Mouse (Mus musculus): ENCODE results near the gene Runx2. TPM values are rescaled to one million over a fixed set of nuclear protein-coding genes. Genes with fewer than 3 reads are reported as not detected.
A peak's percentile ranks its signal among the peaks of the same experiment; 100 is the strongest.

The Runx2 gene
- polyA plus RNA-seq (2012; ENCODE audit: insufficient read depth, insufficient read length, missing spikeins) = not detected in 2 replicates

DNA sequence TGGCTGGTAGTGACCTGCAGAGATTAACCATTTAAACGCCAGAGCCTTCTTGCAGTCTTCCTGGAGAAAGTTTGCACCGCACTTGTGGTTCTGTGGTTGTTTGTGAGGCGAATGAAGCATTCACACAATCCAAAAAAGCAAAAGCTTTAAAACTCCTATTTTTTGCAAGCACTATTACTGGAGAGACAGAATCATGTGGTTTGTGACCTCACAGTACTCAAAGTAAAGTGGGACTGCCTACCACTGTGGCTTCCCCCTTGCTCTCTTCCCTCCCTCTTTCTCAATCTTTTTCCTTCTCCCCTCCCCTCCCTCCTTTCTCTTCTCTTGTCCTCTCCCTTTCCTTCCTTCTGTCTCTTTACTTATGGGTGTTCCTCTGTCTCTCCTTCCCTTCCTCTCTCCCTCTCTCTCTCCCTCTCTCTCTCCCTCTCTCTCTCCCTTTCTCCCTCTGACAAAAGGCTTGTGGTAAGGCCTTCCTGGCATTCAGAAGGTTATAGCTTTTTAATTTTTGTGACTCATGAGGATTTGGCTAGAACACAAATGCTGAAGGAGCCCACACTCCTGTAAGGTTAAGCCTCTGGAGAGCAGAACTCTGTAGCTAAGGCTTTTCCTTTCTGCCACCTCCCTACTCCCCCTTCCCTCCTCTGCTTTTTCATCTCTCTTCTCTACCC, at the start of gene Runx2:
Runx2 (minus strand) TSS at position 290 of the 668 bp plus-strand sequence.
- Histone ChIP-seq H3K4me1 (ENCODE audit: control insufficient read depth, insufficient read depth, insufficient read length, low read length) (no peaks in the 10 kb centered on the region), H3K27ac (replicated peaks; ENCODE audit: low read depth, low read length) (no peak within 1 kb of the TSS), H3K4me3 (ENCODE audit: insufficient read depth, low read depth, low read length) (no peak within 1 kb of the TSS)

DNA sequence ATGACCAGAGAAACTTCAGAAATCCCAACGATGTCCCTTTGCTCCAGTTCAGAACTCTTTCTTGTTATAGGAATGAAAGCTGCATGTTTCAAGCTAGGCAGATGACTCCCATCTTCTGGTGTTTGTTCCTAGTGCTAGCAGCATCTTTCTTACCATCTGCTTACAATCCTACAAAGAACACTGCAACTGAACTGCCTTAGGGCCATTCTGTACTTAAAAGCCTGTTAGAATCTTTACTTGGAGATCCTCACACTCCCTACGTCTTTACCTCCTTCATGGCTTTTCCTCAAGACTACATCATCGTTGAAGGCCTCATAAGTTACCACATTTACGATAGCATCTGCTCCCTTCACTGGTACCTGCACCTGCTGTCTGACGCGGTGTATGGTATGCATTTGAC, 48.6 kb upstream of the Runx2 start:
- H3K27ac ChIP-seq (replicated peaks; ENCODE audit: low read depth, low read length) = no peak overlapping the region
- H3K4me1 ChIP-seq (ENCODE audit: control insufficient read depth, insufficient read depth, insufficient read length, low read length) = no peaks in the 10 kb centered on the region
- H3K4me3 ChIP-seq (ENCODE audit: insufficient read depth, low read depth, low read length) = no peak overlapping the region

DNA sequence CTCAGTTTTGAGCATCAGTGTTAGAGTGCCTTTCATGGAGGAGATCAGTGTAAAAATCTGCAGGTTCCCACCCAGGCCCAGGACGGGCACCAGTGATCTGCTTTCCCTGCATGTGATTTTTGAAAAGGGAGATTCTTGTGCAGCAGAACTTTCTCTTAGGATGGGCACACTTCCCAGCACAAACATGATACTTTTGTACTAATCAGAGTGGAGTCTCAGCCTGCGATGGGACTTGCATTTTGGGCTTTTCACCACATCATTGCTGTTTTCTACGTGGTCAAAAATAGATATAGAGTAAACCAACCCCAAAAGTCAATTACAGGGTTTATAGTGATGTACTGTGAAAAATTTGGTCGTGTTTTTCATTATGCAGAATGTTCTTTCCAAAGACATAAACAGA, 27.6 kb upstream of the Runx2 start:
- H3K4me3 ChIP-seq (ENCODE audit: insufficient read depth, low read depth, low read length) = no peak overlapping the region
- no peaks in the 10 kb centered on the region for H3K4me1 ChIP-seq (ENCODE audit: control insufficient read depth, insufficient read depth, insufficient read length, low read length)
- no peak overlapping the region for H3K27ac ChIP-seq (replicated peaks; ENCODE audit: low read depth, low read length)

DNA sequence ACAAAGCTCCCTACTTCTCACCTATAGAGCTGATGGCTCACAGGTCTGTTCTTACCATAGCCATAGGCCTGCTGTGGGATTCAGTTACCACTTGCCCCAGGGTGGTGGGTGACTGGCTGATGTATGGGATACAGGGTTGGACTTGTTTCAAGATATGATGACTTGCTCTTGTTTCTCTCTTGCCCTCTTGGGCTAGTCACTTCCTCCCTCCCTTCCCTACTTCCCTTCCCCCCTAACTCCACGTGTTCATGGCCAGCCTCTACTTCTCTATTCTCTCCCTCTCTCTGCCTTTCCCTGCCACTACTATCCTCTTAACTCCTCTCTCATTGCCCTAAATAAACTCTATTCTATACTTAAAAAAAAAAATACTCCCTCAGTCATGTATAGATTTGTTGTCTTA, 16.6 kb upstream of the Runx2 start:
- H3K4me1 ChIP-seq (ENCODE audit: control insufficient read depth, insufficient read depth, insufficient read length, low read length) = no peaks in the 10 kb centered on the region
- H3K27ac ChIP-seq (replicated peaks; ENCODE audit: low read depth, low read length) = no peak overlapping the region

DNA sequence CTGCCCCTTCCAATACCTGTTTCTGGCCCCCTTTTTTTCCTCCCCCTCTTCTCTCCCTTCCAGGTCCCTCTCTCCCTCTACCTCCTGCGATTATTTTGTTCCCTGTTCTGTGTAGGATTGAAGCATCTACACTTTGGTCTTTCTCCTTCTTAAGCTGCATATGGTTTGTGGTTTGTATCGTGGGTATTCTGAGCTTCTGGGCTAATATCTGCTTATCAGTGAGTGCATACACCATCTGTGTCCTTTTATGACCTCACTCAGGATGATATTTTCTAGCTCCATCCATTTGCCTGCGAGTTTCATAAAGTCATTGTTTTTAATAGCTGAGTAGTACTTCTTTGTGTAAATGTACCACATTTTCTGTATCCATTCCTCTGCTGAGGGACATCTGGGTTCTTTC, 15.0 kb upstream of the Runx2 start:
- Histone ChIP-seq H3K4me1 (ENCODE audit: control insufficient read depth, insufficient read depth, insufficient read length, low read length) (no peaks in the 10 kb centered on the region), H3K27ac (replicated peaks; ENCODE audit: low read depth, low read length) (no peak overlapping the region), H3K4me3 (ENCODE audit: insufficient read depth, low read depth, low read length) (no peak overlapping the region)

More for the DNA sequence above, 16.6 kb upstream of the Runx2 start:
- H3K4me3 ChIP-seq (ENCODE audit: insufficient read depth, low read depth, low read length) = no peak overlapping the region

DNA sequence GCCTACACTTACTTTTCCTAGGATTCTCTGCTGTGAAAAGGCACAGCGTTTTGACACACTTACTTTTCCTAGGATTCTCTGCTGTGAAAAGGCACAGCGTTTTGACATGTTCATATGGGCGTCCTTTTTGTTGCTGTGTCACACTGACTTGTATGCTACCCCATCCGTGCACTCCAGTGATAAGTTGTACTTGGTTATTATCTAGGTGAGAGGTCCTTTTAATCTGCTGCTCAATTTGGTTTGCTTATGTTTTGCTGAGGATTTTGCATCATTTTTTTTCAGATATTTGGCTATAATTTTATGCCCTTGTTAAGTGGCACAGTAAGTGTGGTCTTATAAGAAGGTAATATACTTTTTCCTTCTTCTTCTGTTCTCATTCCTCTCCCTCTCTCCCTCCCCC, 13.4 kb upstream of the Runx2 start:
- Histone ChIP-seq H3K4me3 (ENCODE audit: insufficient read depth, low read depth, low read length) (no peak overlapping the region), H3K4me1 (ENCODE audit: control insufficient read depth, insufficient read depth, insufficient read length, low read length) (no peaks in the 10 kb centered on the region)

DNA sequence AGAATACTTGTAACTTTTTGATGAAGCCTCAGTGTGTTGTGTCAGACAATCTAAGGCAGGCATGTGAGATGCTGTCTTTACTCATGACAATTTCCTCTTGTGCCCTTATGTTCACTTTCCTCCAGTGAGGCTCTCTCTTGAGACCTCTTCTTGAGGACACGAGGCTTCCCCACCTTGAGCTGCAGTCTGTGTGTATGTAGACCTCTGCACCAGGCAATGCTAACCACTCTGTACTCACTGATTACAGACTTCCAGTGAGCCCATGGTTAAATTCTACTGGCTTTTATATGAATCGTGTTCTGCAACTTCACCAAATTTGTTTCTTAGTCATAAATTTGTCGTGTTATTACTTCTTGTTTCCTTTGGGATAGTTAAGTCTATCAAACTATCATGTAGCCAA, 12.5 kb upstream of the Runx2 start:
- Histone ChIP-seq H3K4me1 (ENCODE audit: control insufficient read depth, insufficient read depth, insufficient read length, low read length) (no peaks in the 10 kb centered on the region), H3K27ac (replicated peaks; ENCODE audit: low read depth, low read length) (no peak overlapping the region), H3K4me3 (ENCODE audit: insufficient read depth, low read depth, low read length) (no peak overlapping the region)

More for the DNA sequence above, 13.4 kb upstream of the Runx2 start:
- H3K27ac ChIP-seq (replicated peaks; ENCODE audit: low read depth, low read length) = no peak overlapping the region

DNA sequence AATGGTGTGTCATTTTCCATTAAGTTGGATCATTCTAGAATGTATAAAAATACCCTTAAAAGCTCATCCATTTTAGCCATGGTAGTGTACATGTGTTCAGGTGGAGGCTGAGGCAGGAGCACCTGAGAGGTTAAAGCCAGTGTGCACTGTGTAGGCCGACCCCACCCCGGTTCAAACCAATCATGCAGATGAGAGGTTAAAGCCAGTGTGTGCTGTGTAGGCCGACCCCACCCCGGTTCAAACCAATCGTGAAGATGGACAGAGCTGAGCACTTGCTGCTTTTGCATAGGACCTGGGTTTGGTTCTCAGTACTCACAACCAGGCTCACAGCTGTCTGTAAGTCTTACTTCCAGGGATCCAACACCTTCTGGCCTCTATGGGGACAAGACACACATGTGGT, 7.3 kb upstream of the Runx2 start:
- Histone ChIP-seq H3K4me1 (ENCODE audit: control insufficient read depth, insufficient read depth, insufficient read length, low read length) (no peaks in the 10 kb centered on the region), H3K27ac (replicated peaks; ENCODE audit: low read depth, low read length) (no peak overlapping the region), H3K4me3 (ENCODE audit: insufficient read depth, low read depth, low read length) (no peak overlapping the region)

DNA sequence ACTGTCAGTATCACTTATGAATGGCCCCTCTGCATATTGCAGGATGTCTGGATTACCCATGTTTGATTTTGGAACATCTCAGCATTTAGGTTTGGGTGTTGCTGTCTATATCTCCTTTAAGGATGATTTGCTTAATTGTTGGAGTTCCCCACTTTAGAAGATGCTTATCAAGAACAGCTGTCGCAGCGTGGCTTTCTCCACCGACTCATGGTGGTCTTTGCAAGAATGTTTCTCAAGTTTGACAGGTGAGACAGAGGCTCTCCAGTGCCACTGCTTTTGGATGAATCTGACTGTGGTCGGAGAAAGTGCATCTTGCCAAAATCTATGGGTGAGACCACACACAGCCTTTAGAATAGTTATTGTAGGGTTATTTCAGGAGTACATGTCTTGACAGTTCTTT, 5.2 kb upstream of the Runx2 start:
- no peaks in the 10 kb centered on the region for H3K4me1 ChIP-seq (ENCODE audit: control insufficient read depth, insufficient read depth, insufficient read length, low read length)
- H3K4me3 ChIP-seq (ENCODE audit: insufficient read depth, low read depth, low read length) = no peak overlapping the region
- no peak overlapping the region for H3K27ac ChIP-seq (replicated peaks; ENCODE audit: low read depth, low read length)

DNA sequence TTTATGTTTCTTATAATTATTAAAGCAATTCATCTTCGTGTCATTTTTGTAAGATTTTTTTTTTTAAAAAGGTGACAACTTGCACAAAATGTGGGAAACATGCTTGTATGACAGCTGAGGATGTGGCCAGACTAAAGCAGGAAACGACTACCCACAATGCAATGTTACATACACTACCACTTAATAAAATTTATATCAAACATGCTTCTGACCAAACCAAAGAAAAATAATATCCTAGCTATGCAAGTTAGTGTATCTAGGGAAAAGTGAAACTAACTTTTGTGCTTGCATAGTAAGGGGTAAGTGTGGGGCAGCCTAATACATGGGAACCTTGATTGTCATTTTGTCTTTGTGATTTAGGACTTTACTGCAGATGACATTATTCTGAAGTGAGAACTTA, 4.2 kb upstream of the Runx2 start:
- no peak overlapping the region for H3K27ac ChIP-seq (replicated peaks; ENCODE audit: low read depth, low read length)
- H3K4me3 ChIP-seq (ENCODE audit: insufficient read depth, low read depth, low read length) = no peak overlapping the region
- H3K4me1 ChIP-seq (ENCODE audit: control insufficient read depth, insufficient read depth, insufficient read length, low read length) = no peaks in the 10 kb centered on the region

DNA sequence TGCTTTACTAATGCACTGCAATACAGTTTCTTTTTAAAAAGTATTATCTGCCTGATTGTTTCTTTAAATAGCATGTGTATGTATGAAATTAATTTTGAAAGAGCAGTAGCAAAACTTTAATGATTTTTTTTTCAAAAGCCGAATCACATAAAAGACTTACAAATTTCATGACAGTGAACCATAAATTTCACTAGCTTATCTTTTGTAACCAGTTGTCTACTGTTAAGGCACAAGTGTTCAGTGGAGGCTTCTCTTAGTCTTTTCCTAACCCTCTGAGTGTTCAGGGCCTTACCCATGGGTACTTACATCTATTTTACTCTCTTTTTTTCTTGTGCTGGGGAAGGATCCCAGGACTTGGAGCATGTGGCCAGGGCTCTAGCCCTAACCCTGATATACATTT, 7.6 kb downstream of the Runx2 start:
- H3K27ac ChIP-seq (replicated peaks; ENCODE audit: low read depth, low read length) = no peak overlapping the region
- no peak overlapping the region for H3K4me3 ChIP-seq (ENCODE audit: insufficient read depth, low read depth, low read length)
- no peaks in the 10 kb centered on the region for H3K4me1 ChIP-seq (ENCODE audit: control insufficient read depth, insufficient read depth, insufficient read length, low read length)

DNA sequence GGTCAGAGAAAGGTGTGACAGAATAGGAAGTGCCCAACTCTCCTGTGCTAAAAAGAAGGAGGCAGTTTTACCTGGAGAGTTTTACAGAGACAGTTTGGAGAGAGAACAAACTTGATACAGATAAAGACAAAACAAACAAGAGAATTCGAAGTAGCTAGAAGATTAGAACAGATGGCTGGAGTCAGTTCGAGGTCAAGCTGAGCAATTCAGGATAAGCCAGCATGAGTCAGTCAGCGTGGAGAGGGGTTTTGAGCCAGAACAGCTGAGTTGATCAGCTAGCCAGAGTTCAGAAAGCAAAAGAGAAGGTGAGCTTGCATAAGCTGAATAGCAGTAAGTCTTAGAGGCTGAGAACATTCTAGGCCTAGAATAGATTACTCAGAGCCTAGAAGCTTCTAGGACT, 17.3 kb downstream of the Runx2 start:
- H3K27ac ChIP-seq (replicated peaks; ENCODE audit: low read depth, low read length) = no peak overlapping the region
- no peak overlapping the region for H3K4me3 ChIP-seq (ENCODE audit: insufficient read depth, low read depth, low read length)

DNA sequence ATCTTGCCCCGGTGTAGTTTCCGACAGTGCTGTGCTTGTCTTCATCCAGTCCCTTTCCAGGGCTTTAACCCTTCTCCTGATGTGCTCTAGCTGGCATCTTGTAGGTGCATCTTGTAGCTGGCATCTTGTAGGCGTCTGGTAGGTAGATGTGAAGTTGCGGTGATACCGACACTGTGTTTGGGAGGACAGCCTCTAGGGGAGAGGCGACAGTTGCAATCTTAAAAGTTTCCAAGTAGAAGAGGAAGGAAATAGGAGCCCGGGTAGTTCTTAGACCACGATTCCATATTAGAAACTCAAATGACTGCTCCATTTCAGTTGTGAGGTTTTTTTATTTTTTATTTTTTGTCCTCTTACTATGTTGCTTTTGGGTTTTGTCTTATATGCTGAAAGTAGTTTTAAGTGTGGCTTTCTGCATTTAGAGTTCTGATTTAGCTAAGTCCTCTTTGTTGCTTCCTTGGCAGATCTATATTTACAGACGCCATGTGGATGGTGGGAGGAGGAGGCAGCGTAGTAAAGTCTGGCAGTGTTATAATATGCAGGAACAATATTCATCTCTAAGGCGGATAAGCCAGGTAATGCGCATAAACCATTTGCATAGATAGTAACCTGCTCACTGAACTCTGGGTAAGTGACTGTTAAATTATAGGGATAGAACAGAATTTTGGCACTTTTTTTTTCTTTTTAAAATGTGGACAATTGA, 22.2 kb downstream of the Runx2 start:
- no peaks in the 10 kb centered on the region for H3K4me1 ChIP-seq (ENCODE audit: control insufficient read depth, insufficient read depth, insufficient read length, low read length)
- H3K27ac ChIP-seq (replicated peaks; ENCODE audit: low read depth, low read length) = no peak overlapping the region
- no peak overlapping the region for H3K4me3 ChIP-seq (ENCODE audit: insufficient read depth, low read depth, low read length)

More for the DNA sequence above, 17.3 kb downstream of the Runx2 start:
- no peaks in the 10 kb centered on the region for H3K4me1 ChIP-seq (ENCODE audit: control insufficient read depth, insufficient read depth, insufficient read length, low read length)

DNA sequence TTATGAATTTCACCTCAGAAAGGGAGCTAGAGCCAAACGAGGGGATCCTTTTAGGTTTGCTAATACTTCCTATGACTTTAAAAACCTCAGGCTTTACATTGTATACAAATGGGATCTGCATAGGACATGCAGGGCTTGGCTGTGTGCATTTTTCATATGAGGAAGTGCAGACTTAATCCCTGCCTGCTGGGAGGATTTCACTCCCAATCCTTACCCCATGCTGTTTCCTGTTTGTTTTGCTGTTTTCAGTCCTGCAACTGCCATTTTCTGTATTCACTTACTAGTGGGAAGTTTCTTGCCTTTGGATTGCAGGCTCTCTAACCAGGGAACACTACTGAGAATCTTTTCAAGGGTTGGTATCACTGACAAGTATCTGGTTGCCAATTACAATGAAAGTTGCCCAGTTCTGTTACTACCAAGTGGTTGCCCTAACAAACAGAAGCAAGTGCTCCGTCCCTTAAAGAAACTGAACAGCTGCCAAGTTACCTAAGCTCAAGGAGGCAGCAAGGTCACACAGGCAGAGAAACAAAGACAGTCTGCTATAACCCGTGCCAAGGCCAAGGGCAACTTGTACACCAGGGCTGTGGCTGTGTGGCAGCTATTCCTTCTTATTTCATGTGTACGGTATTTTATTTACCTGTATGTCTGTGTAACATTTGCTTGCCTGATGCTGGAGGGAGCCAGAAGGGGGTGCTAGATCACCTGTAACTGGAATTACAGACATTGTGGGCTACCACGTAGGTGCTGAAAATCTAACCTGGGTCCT, 25.4 kb downstream of the Runx2 start:
- H3K27ac ChIP-seq (replicated peaks; ENCODE audit: low read depth, low read length) = 0 out of 2 replicates have a peak overlapping the region, but pooled peaks have one; percentile 4
- peaks cover 4% of the 10 kb centered on the region; the same call in 1 of the 2 replicates for H3K4me1 ChIP-seq (ENCODE audit: control insufficient read depth, insufficient read depth, insufficient read length, low read length)
- H3K4me3 ChIP-seq (ENCODE audit: insufficient read depth, low read depth, low read length) = no peak overlapping the region

DNA sequence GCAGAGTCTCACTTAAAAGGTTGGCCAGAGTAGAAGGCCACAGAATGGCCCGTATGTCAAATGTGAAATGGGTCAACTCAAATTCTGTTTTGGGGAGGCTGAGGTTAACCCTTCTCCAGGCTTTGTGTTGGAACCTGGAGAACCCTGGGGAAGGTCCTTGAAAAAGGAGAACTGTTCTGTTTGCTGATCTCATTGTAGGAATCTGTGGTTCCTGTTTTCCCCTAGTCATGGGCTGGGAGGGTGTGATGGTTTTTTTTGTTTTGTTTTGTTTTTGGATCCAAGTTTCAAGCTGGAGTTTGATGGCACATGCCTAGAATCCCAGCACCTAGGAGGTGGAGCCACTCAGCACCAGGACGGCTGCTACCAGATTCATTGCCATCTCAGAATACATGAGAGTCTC, 31.5 kb downstream of the Runx2 start:
- no peak overlapping the region for H3K4me3 ChIP-seq (ENCODE audit: insufficient read depth, low read depth, low read length)
- H3K4me1 ChIP-seq (ENCODE audit: control insufficient read depth, insufficient read depth, insufficient read length, low read length) = peaks cover 4% of the 10 kb centered on the region; the same call in 1 of the 2 replicates
- H3K27ac ChIP-seq (replicated peaks; ENCODE audit: low read depth, low read length) = no peak overlapping the region
